Mouse (Mus musculus) C2C12 (cell line): ENCODE data around the gene BC035947. TPM values are rescaled to one million over a fixed set of nuclear protein-coding genes. Genes with fewer than 3 reads are reported as not detected.
A peak's percentile ranks its signal among the peaks of the same experiment; 100 is the strongest.

Experiments
- H3K27me3 ChIP-seq: one replicate; pipeline ENCODE4 v1.6.1; 2011; ENCODE audit not compliant: control insufficient read depth, insufficient read depth, insufficient read length
- H3K36me3 ChIP-seq: one replicate; pipeline ENCODE4 v1.6.1; 2011; ENCODE audit not compliant: control insufficient read depth, insufficient read depth
- H3K4me3 ChIP-seq: one replicate; pipeline ENCODE4 v1.5.1; 2011; ENCODE audit warnings: mild to moderate bottlenecking, control low read depth; ENCODE audit not compliant: poor library complexity, insufficient read depth, severe bottlenecking
- H3K79me2 ChIP-seq: one replicate; pipeline ENCODE4 v1.6.1; 2011; ENCODE audit not compliant: control insufficient read depth, insufficient read depth
- H3K79me3 ChIP-seq: one replicate; pipeline ENCODE4 v1.6.1; 2011; ENCODE audit warnings: low read depth, control low read depth
- H3ac ChIP-seq: one replicate; pipeline ENCODE3; 2011; ENCODE audit warnings: low read depth; ENCODE audit not compliant: control insufficient read depth, insufficient read length
- CEBPB ChIP-seq: IDR thresholded peaks from one replicate; pipeline ENCODE4 v1.6.1; 2011; ENCODE audit warnings: low read depth, mild to moderate bottlenecking, control low read depth, moderate library complexity
- CTCF ChIP-seq: IDR thresholded peaks from one replicate; pipeline ENCODE4 v1.5.1; 2011; ENCODE audit not compliant: control insufficient read depth, insufficient read depth, insufficient read length
- FOSL1 ChIP-seq: IDR thresholded peaks from one replicate; pipeline ENCODE4 v1.8.0; 2011; ENCODE audit warnings: mild to moderate bottlenecking, low read length; ENCODE audit not compliant: poor library complexity, insufficient read depth, severe bottlenecking
- MAX ChIP-seq: IDR thresholded peaks from one replicate; pipeline ENCODE4 v1.6.1; 2011; ENCODE audit warnings: mild to moderate bottlenecking, control low read depth
- MYOD1 ChIP-seq: IDR thresholded peaks from one replicate; pipeline ENCODE4 v1.6.1; 2011; ENCODE audit warnings: low read depth; ENCODE audit not compliant: control insufficient read depth, insufficient read length
- MYOG ChIP-seq: IDR thresholded peaks from one replicate; pipeline ENCODE4 v1.6.1; 2011; ENCODE audit not compliant: control insufficient read depth, insufficient read length; ENCODE audit errors: extremely low read depth
- USF1 ChIP-seq: IDR thresholded peaks from one replicate; pipeline ENCODE4 v1.6.1; 2011; ENCODE audit warnings: low read depth, mild to moderate bottlenecking, control low read depth, moderate library complexity
- polyA plus RNA-seq: library from polyadenylated mRNA; unstranded; fragments of >200 nt; fragmentation: generic; extraction: Trizol; gene quantifications from one replicate; pipeline ENCODE4 v1.2.1, GENCODE M21; 2012; ENCODE audit warnings: missing spikeins

The BC035947 gene
- polyA plus RNA-seq, 1 experiment = not detected

- peak overlapping the region; percentile 99 for H3ac ChIP-seq
- peaks cover 4% of the 10 kb centered on the region for H3K27me3 ChIP-seq
- peak overlapping the region; percentile 90 for H3K4me3 ChIP-seq
- H3K79me3 ChIP-seq = peaks cover 43% of the 10 kb centered on the region
- H3K79me2 ChIP-seq = peaks cover 53% of the 10 kb centered on the region
- H3K36me3 ChIP-seq = peaks cover 15% of the 10 kb centered on the region
- TF ChIP-seq MYOD1 = no peak
- no peak for TF ChIP-seq CEBPB
- TF ChIP-seq MAX = no peak
- TF ChIP-seq CTCF = no peak
- no peak for TF ChIP-seq MYOG
- TF ChIP-seq USF1 = no peak
- no peak for TF ChIP-seq FOSL1
These were observed 23.6 kb downstream of the BC035947 start for GRCm38 (mm10) chr1:78488427-78488751.

- H3K27me3 ChIP-seq = no peaks in the 10 kb centered on the region
- H3K4me3 ChIP-seq = no peak overlapping the region
- H3K79me3 ChIP-seq = peaks cover 56% of the 10 kb centered on the region
- no peak overlapping the region for H3ac ChIP-seq
- H3K36me3 ChIP-seq = peaks cover 34% of the 10 kb centered on the region
- TF ChIP-seq MYOD1 = no peak
- TF ChIP-seq USF1 = no peak
- TF ChIP-seq CEBPB = no peak
- TF ChIP-seq MYOG = no peak
- no peak for TF ChIP-seq MAX
- TF ChIP-seq CTCF = no peak
- TF ChIP-seq FOSL1 = no peak
- H3K79me2 ChIP-seq = peaks cover 81% of the 10 kb centered on the region
These were observed 27.6 kb downstream of the BC035947 start for GRCm38 (mm10) chr1:78484361-78484760.

GRCm38 (mm10) chr1:78483430-78483829 is 28.5 kb downstream of the BC035947 start:
- Histone ChIP-seq H3K79me3 (peaks cover 55% of the 10 kb centered on the region), H3ac (no peak overlapping the region), H3K4me3 (no peak overlapping the region), H3K36me3 (peaks cover 43% of the 10 kb centered on the region), H3K79me2 (peaks cover 85% of the 10 kb centered on the region), H3K27me3 (no peaks in the 10 kb centered on the region)
- TF ChIP-seq CTCF = no peak
- no peak for TF ChIP-seq MYOD1
- no peak for TF ChIP-seq MYOG
- no peak for TF ChIP-seq MAX
- TF ChIP-seq USF1 = no peak
- TF ChIP-seq CEBPB = no peak
- no peak for TF ChIP-seq FOSL1

GRCm38 (mm10) chr1:78472441-78472840 is 39.5 kb downstream of the BC035947 start:
- TF ChIP-seq CEBPB (no peak), MAX (no peak), CTCF (no peak), USF1 (no peak), MYOD1 (no peak), FOSL1 (no peak), MYOG (no peak)
- peaks cover 89% of the 10 kb centered on the region for H3K36me3 ChIP-seq

GRCm38 (mm10) chr1:78454659-78455058 is 57.3 kb downstream of the BC035947 start:
- peaks cover 76% of the 10 kb centered on the region for H3K36me3 ChIP-seq
- no peaks in the 10 kb centered on the region for H3K79me3 ChIP-seq
- H3K27me3 ChIP-seq = no peaks in the 10 kb centered on the region
- no peak overlapping the region for H3K4me3 ChIP-seq
- no peaks in the 10 kb centered on the region for H3K79me2 ChIP-seq
- TF ChIP-seq MYOG (no peak), MYOD1 (no peak), CTCF (peak; percentile 18), USF1 (no peak), CEBPB (no peak), MAX (no peak), FOSL1 (no peak)
- no peak overlapping the region for H3ac ChIP-seq

More at GRCm38 (mm10) chr1:78472441-78472840, 39.5 kb downstream of the BC035947 start:
- H3K79me2 ChIP-seq = no peaks in the 10 kb centered on the region
- no peaks in the 10 kb centered on the region for H3K79me3 ChIP-seq
- H3K4me3 ChIP-seq = no peak overlapping the region
- no peak overlapping the region for H3ac ChIP-seq
- H3K27me3 ChIP-seq = no peaks in the 10 kb centered on the region

- Histone ChIP-seq H3K4me3 (no peak overlapping the region), H3ac (no peak overlapping the region), H3K79me2 (no peaks in the 10 kb centered on the region), H3K27me3 (no peaks in the 10 kb centered on the region), H3K36me3 (peaks cover 80% of the 10 kb centered on the region), H3K79me3 (no peaks in the 10 kb centered on the region)
- TF ChIP-seq CTCF = no peak
- TF ChIP-seq USF1 = no peak
- no peak for TF ChIP-seq MYOD1
- no peak for TF ChIP-seq CEBPB
- no peak for TF ChIP-seq MAX
- no peak for TF ChIP-seq FOSL1
- no peak for TF ChIP-seq MYOG
These were observed 58.1 kb downstream of the BC035947 start for GRCm38 (mm10) chr1:78453886-78454285.
